Mouse (Mus musculus) liver, postnatal 0 days (tissue): ENCODE data around the gene E130308A19Rik.

ENCODE experiments used
- CTCF ChIP-seq: sonication (generic); IDR thresholded peaks from 2 replicates; pipeline ENCODE4 v1.5.1; 2016; ENCODE audit warnings: antibody characterized with exemption, low read depth
- EP300 ChIP-seq: IDR thresholded peaks from 2 replicates; pipeline ENCODE4 v1.6.1; 2016; ENCODE audit warnings: antibody characterized with exemption, low read depth, mild to moderate bottlenecking

DNA sequence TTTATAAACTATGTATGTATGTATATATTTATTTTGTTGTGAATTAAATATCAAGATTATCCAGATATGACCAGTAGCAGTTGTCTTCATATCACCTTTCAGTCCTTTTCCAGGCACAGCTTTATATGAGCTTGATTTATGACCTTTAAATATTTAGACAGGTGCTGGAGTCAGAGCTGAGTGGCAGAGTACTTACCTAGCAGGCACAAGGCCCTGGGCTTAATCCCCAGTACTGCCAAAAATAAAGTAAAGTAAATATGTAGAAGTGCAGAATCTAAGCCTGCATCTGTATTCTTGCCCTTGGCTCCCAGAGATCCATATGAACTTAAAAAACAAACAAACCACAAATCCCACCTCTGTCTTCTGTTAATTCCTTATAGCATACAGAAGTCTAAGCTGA lies 163.0 kb downstream of the E130308A19Rik start:
- TF ChIP-seq CTCF (no peak), EP300 (no peak)
